Mouse (Mus musculus) cerebellum, postnatal 4 days (tissue): ENCODE measurements around the gene Nek4.

Experiments
- DNase-seq, 2 experiments: peaks; one replicate each; pipeline ENCODE4 v3.0.0; 2022; ENCODE audit warnings: low spot score in 2 of 2, mixed read lengths in 1 of 2

The Nek4 gene

GRCm38 (mm10) chr14:30960366-30960765, 9.2 kb downstream of the Nek4 start:
- no peak for DNase-seq

- no peak for DNase-seq
Observed at GRCm38 (mm10) chr14:30974204-30974603, 23.0 kb downstream of the Nek4 start.

- no peak for DNase-seq
Observed at GRCm38 (mm10) chr14:30976222-30976621, 25.0 kb downstream of the Nek4 start.

GRCm38 (mm10) chr14:30996417-30996816, 45.2 kb downstream of the Nek4 start:
- DNase-seq: no peak

- DNase-seq: no peak
Observed at GRCm38 (mm10) chr14:31000356-31000755, 49.2 kb downstream of the Nek4 start.

- no peak for DNase-seq
Observed at GRCm38 (mm10) chr14:31000816-31001306, 49.7 kb downstream of the Nek4 start.

GRCm38 (mm10) chr14:31001307-31002205, 50.4 kb downstream of the Nek4 start, which contains the start of the genes Glt8d1 and Spcs1:
Gene Glt8d1, plus strand, starts transcription at chr14:31001400.
Gene Spcs1, minus strand, starts transcription at chr14:31001672.
- peak; percentile 61 to 80 for DNase-seq

- no peak for DNase-seq
Observed at GRCm38 (mm10) chr14:31004527-31004926, 53.4 kb downstream of the Nek4 start.

- no peak for DNase-seq
Observed at GRCm38 (mm10) chr14:31006779-31007178, 55.6 kb downstream of the Nek4 start.

- DNase-seq: no peak
Observed at GRCm38 (mm10) chr14:31011588-31011987, 60.4 kb downstream of the Nek4 start.

- no peak for DNase-seq
Observed at GRCm38 (mm10) chr14:31013928-31014327, 62.8 kb downstream of the Nek4 start.

GRCm38 (mm10) chr14:31016063-31016462, 64.9 kb downstream of the Nek4 start:
- no peak for DNase-seq

GRCm38 (mm10) chr14:31017854-31018253, 66.7 kb downstream of the Nek4 start:
- DNase-seq: no peak

GRCm38 (mm10) chr14:31018860-31019291, 67.7 kb downstream of the Nek4 start, which contains the start of the genes Pbrm1 and Gnl3:
Gene Pbrm1, plus strand, starts transcription at chr14:31019138.
Gene Gnl3, minus strand, starts transcription at chr14:31019152.
- peak; percentile 94 to 98 for DNase-seq

- peak in 1 of 2 experiments; percentile 23 for DNase-seq
Observed at GRCm38 (mm10) chr14:31019331-31020205, 68.4 kb downstream of the Nek4 start.

GRCm38 (mm10) chr14:31022579-31022978, 71.4 kb downstream of the Nek4 start:
- DNase-seq: no peak

GRCm38 (mm10) chr14:31025785-31026184, 74.6 kb downstream of the Nek4 start:
- DNase-seq: no peak
